ENCODE assay signal across 8 mouse cellular contexts in the genomic region with DNA sequence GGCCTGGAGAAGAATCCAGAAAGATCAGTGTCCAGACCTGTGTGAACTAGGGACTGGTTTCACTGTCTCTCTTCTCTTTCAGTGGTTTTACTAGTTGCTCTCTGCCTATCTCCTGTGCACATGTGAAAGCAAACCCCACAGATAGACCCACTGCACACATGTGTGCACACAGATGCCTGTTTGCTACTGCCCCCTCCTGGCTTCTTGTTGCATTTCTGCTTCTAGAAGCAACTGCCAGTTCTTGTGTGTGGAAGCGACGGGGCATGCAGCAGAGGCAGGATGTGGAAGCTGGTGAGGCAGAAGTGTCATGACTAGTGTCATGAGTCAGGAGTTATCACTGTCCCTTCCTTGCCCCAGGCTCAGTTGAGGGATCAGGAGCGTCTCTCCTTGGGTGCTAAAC. TPM values are rescaled to one million over a fixed set of nuclear protein-coding genes. Genes with fewer than 3 reads are reported as not detected.
DNase-seq lines count a peak whose midpoint lies in the region; TF ChIP-seq lines count a peak whose summit lies in the region.
"Had no signal": no experiment of that assay in that cellular context is flagged by ENCODE, and none has a peak within 500 bp of the region (broad histone marks: within the 10 kb centered on the region; RNA-seq: fewer than 3 reads in every experiment).

No protein-coding gene starts in this region.

- TF ChIP-seq CTCF in left cerebral cortex, adult 2 months (IDR thresholded peaks at IDR 0.05) = peak; percentile 57

- no peak overlapping the region for H3K9ac ChIP-seq in ES-E14 (ENCODE audit: insufficient read depth, low read depth, low read length, poor library complexity, severe bottlenecking)
- H3K9ac ChIP-seq: lung, embryonic 15.5 days had no signal

- DNase-seq in left cerebral cortex, adult 2 months (ENCODE audit: extremely low spot score in 1 of 2, low spot score in 2 of 2) = peak; percentile 22 to 24
- no peak for DNase-seq in left cerebral cortex, adult 8-10 months (ENCODE audit: low spot score in 2 of 2)
- peak; percentile 24 for DNase-seq in ES-E14 (ENCODE audit: low read depth, low spot score)
- DNase-seq in adrenal gland, postnatal 36 days = peak; percentile 35 to 68
- DNase-seq in kidney, postnatal 4 days = peak; percentile 44 to 55
- peak; percentile 54 for DNase-seq in retina, embryonic 14.5 days (ENCODE audit: low spot score)
- no peak for DNase-seq in urinary bladder, postnatal 36 days (ENCODE audit: low spot score in 2 of 2)

- intact Hi-C loops in left cerebral cortex, adult 2 months (cut with DNase I) = no loop called here

- no peak overlapping the region for H3K4me3 ChIP-seq in left cerebral cortex, adult 2 months
- no peak overlapping the region for H3K4me3 ChIP-seq in ES-E14 (ENCODE audit: insufficient read depth in 1 of 2, low read depth in 1 of 2, low read length in 2 of 2, poor library complexity in 1 of 2, severe bottlenecking in 1 of 2)
- H3K4me3 ChIP-seq: lung, embryonic 15.5 days had no signal

- H3K36me3 ChIP-seq in ES-E14 (ENCODE audit: control insufficient read depth, insufficient read depth, low read length, poor library complexity, severe bottlenecking) = no peaks in the 10 kb centered on the region; the same call in 1 of the 2 replicates

- H3K27ac ChIP-seq in left cerebral cortex, adult 2 months = no peak overlapping the region
- no peak overlapping the region for H3K27ac ChIP-seq in ES-E14 (ENCODE audit: insufficient read depth, low read depth, low read length, poor library complexity, severe bottlenecking)
- H3K27ac ChIP-seq: lung, embryonic 15.5 days had no signal

- no peaks in the 10 kb centered on the region for H3K4me1 ChIP-seq in ES-E14 (ENCODE audit: control insufficient read depth in 2 of 2, insufficient read depth in 2 of 2, low read length in 2 of 2, poor library complexity in 1 of 2)
- H3K4me1 ChIP-seq: lung, embryonic 15.5 days had no signal

- in situ Hi-C loops in ES-E14 (cut with MboI; ENCODE audit: low sequenced_read_pairs in 2 of 2, unreplicated experiment in 2 of 2) = no loop called here

- no peaks in the 10 kb centered on the region for H3K9me3 ChIP-seq in ES-E14 (ENCODE audit: control insufficient read depth, insufficient read depth, low read depth, low read length)
- H3K9me3 ChIP-seq: lung, embryonic 15.5 days had no signal

TF ChIP-seq in ES-E14, 5 proteins besides CTCF, POLR2A, EP300 and RAD21:
- TF ChIP-seq ZNF384 (IDR thresholded peaks at IDR 0.05; ENCODE audit: low read depth, low read length) = no peak
- no peak for TF ChIP-seq CHD2 (IDR thresholded peaks at IDR 0.05; ENCODE audit: low read depth, low read length)
- TF ChIP-seq ZC3H11A (IDR thresholded peaks at IDR 0.05; ENCODE audit: borderline replicate concordance, low read depth, low read length) = no peak
- TF ChIP-seq HCFC1 (IDR thresholded peaks at IDR 0.05; ENCODE audit: borderline replicate concordance, insufficient read depth, low read length) = no peak
- TF ChIP-seq MAFK (IDR thresholded peaks at IDR 0.05; ENCODE audit: insufficient read depth, low read depth, low read length) = no peak
TF ChIP-seq in ES-E14: peak in this region for 0.

RNA-seq across cellular contexts. Expression of a gene that starts 9.6 kb away (rescaled TPM):
- total RNA-seq in left cerebral cortex, adult 2 months (2021) = not detected
- total RNA-seq in left cerebral cortex, adult 8-10 months (2022) = not detected
- not detected in 2 replicates for total RNA-seq in ES-E14 (2012; rRNA removed)
- 1 to 10 TPM; 3.9 to 7.8 TPM for total RNA-seq in adrenal gland, postnatal 36 days (2021)

RNA-seq across cellular contexts. Expression of a gene that starts 15.9 kb away (rescaled TPM):
- total RNA-seq in left cerebral cortex, adult 2 months (2021) = not detected
- not detected for total RNA-seq in left cerebral cortex, adult 8-10 months (2022)
- not detected in 2 replicates for total RNA-seq in ES-E14 (2012; rRNA removed)
- 10 to 100 TPM in 1 of 2 experiments, 1 to 10 TPM in 1; 5.4 to 10.7 TPM for total RNA-seq in adrenal gland, postnatal 36 days (2021)

RNA-seq across cellular contexts. Expression of a gene that starts 27.5 kb away (rescaled TPM):
- not detected for total RNA-seq in left cerebral cortex, adult 2 months (2021)
- not detected for total RNA-seq in left cerebral cortex, adult 8-10 months (2022)
- total RNA-seq in ES-E14 (2012; rRNA removed) = not detected in 2 replicates
- total RNA-seq in adrenal gland, postnatal 36 days (2021) = 10 to 100 TPM; 38.6 to 61.1 TPM

RNA-seq across cellular contexts. Expression of a gene that starts 31.3 kb away (rescaled TPM):
- total RNA-seq in left cerebral cortex, adult 2 months (2021) = 1 to 10 TPM; 3.4 TPM
- 1 to 10 TPM; 3.6 to 5.3 (median 4.5) TPM for total RNA-seq in left cerebral cortex, adult 8-10 months (2022)
- 2.7 TPM in 2 replicates for total RNA-seq in ES-E14 (2012; rRNA removed)
- total RNA-seq in adrenal gland, postnatal 36 days (2021) = 1 to 10 TPM; 2.6 to 4.3 TPM

Comparison
In these comparisons a context has a peak if more than half of its experiments do, and no peak if none do; other contexts are left out.
1. DNase-seq: peak in left cerebral cortex, adult 2 months (2 of 2), ES-E14 (single experiment), adrenal gland, postnatal 36 days (2 of 2), kidney, postnatal 4 days (2 of 2) and retina, embryonic 14.5 days (single experiment); none in left cerebral cortex, adult 8-10 months (0 of 2) and urinary bladder, postnatal 36 days (0 of 2).
2. RNA of a gene that starts 27.5 kb away (total RNA-seq): 38.6 to 61.1 TPM in adrenal gland, postnatal 36 days; not detected in ES-E14, not detected in left cerebral cortex, adult 2 months and not detected in left cerebral cortex, adult 8-10 months; every median in the first group is over 10 times any median in the second.